Mouse (Mus musculus) gastrocnemius, postnatal 36 days (tissue): ENCODE measurements around the gene Cycs. TPM values are rescaled to one million over a fixed set of nuclear protein-coding genes. Genes with fewer than 3 reads are reported as not detected.

ENCODE experiments used
- microRNA-seq, 2 experiments: library from miRNA; unstranded; fragments of <30 nt; microRNA quantifications; one replicate each; pipeline ENCODE4 v1.2.0; 2021
- total RNA-seq, 2 experiments: library from RNA; stranded (reverse); gene quantifications; 2 replicates each; pipeline ENCODE4 v1.2.3; 2021

Gene Cycs
- total RNA-seq, 2 experiments from 2014 or later = 99.6 to 104 TPM

Small RNA genes lying within 50 kb of the gene (microRNA-seq; reads per million reads assigned to microRNA genes)
- 0 reads per million in 2 experiments for gene Mir6371

Other genes starting within 250 kb of the Cycs start
- 1 to 10 TPM; 2.3 to 2.6 TPM for gene Osbpl3, start 110.3 kb downstream of the Cycs start, total RNA-seq
- gene 4921507P07Rik, start 30.1 kb upstream of the Cycs start, total RNA-seq = under 1 TPM; 0.48 to 0.59 TPM
- gene Npvf, start 87.9 kb upstream of the Cycs start, total RNA-seq = not detected